Mouse (Mus musculus) thymus, postnatal 36 days (tissue): ENCODE measurements around the gene Adap1.

Source experiments
- DNase-seq, 2 experiments: peaks; one replicate each; pipeline ENCODE4 v3.0.0; 2022; ENCODE audit warnings: mixed read lengths in 2 of 2

The Adap1 gene

DNA sequence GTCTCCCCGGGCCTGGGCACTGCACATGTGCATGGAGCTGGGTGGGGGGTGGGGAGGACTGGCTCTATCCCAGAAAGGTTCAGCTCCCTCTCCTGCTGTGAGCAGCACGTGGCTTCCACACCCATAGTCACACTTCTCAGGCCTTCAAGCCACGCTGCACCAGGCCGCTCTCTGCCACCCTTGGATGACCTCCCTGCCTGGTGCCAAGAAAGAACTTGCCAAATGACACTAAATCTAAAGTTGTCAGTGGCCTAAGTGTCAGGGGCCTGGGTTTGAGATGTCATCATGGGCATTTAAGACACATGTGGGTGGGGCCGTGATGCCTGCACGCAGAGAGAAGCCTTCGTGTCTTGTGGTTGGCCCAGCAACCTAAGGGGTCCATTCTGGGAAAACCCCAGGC, 5.0 kb downstream of the Adap1 start:
- DNase-seq: no peak

- DNase-seq: no peak
These were observed 7.5 kb downstream of the Adap1 start for GRCm38 (mm10) chr5:139317751-139318504.

- DNase-seq: no peak
These were observed 8.3 kb downstream of the Adap1 start for GRCm38 (mm10) chr5:139316982-139317675.

- no peak for DNase-seq
These were observed 10.3 kb downstream of the Adap1 start for GRCm38 (mm10) chr5:139314941-139315642.

DNA sequence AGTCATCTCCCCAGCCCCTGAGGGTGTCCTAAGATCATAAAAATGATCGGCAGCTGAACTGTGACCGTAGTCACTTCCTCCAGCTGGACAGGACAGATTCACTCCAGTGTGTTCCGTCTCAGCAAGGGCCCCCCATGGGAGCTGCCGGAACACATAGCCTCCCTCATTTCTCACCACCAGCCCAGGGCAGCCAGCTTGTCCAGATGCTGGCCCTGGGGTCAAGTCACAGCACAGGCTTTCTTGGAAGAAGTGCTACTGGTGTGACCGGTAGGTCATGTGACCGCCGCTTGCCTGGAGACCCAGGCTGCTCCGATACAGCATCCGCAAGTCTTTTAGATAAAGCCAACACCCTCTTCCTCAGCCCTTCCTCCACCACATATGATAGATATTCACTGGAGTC, 11.9 kb downstream of the Adap1 start:
- DNase-seq: no peak

GRCm38 (mm10) chr5:139311822-139312221, 13.6 kb downstream of the Adap1 start:
- DNase-seq: no peak

GRCm38 (mm10) chr5:139310477-139310876, 14.9 kb downstream of the Adap1 start:
- no peak for DNase-seq

DNA sequence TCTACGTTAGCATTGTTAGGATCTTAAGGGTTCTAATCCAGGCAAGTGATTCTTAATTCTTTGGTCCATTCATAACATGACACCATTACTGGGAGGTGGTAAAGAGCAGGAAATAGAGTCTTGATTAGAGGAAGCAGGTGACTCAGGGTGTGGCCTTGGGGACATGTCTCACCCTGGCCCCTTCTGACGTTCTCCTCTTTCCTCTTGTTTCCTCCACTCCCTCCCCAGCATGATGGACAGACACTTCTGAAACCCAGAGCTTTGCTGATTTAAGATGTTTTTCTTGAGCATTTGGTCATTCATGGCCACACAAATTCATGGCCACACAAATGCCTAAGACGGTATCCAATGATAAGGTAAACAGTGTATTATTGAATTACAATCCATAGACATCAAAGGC, 15.5 kb downstream of the Adap1 start:
- no peak for DNase-seq

DNA sequence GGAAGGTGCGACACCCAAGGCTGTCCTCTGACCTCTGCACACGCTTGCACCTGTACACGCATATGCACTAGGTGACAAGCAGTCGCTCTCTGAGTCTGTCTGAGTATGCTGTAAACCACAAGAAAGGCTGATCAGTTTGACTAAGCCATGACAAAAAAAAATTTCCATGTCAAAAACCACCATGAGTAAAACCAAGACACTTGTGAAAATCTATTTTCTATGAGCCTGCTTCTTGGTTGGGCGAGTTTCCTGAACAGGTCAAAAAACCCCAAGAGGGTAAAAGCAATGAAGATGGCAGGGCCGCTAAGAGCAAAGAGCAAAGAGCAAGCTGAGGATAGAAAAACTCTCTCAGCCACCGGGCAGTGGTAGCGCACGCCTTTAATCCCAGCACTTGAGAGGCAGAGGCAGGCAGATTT, 21.8 kb downstream of the Adap1 start:
- DNase-seq: no peak

DNA sequence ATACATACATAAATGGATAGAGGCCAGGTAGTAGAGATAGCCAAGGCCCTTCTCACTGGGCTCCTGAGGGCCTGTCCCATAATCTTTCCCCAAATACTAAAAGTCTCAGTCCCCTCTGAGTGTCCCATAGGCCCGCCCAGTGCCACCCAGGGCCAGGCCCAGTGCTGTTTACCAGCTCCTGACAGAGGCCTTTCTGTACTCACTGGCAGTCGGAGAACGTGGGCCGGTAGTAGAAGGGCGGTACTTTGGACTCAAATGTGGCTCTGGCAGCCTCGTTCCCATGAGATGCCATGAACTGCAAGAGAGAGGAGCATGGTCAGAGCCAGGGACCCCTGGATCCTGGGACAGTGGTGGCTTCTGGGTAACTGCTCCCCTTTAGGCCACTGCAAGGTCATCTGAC, 23.3 kb downstream of the Adap1 start:
- no peak for DNase-seq

DNA sequence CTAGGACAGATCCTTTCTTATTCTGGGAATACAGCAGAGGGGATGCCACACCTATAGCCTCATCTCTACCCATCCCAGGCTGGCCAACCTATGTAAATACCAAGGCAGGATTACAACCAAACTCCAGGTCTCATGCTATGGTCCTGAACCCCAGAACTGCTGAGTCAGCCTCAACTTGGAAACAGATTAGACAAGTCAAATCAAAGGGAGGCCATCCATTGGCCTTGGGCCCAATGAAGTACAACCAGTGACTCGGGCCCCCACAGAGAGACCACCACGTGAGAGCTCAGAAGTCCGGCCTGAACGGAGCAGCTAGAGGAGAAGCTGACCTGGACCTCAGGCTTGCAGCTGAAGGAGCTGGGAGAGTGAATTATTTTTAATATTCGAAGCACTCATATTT, 27.7 kb downstream of the Adap1 start:
- no peak for DNase-seq

GRCm38 (mm10) chr5:139297092-139297491, 28.3 kb downstream of the Adap1 start:
- no peak for DNase-seq

- no peak for DNase-seq
These were observed 31.3 kb downstream of the Adap1 start for GRCm38 (mm10) chr5:139294089-139294488.

GRCm38 (mm10) chr5:139291811-139292560, 33.4 kb downstream of the Adap1 start:
- DNase-seq: no peak

- no peak for DNase-seq
These were observed 34.8 kb downstream of the Adap1 start for GRCm38 (mm10) chr5:139290467-139291259.

DNA sequence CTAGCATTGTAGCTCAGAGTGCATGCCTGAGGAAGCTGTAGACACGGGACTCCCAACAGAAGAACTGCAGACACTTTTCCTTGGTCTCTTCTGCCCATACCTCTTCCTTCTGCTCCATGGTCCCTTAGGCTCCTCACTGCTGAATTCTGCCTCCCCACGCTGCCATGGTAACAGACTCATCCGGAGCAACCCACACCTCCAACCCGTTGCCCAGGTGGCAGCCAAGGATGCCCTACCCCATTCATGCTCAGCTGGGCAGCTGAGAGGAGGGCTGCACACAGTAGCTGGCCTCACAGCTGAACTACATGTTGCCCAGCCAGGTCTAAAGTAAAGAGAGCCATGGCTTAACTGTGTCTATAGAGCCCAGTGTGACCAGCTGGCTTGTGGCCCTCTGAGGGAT, 36.8 kb downstream of the Adap1 start:
- DNase-seq: no peak

DNA sequence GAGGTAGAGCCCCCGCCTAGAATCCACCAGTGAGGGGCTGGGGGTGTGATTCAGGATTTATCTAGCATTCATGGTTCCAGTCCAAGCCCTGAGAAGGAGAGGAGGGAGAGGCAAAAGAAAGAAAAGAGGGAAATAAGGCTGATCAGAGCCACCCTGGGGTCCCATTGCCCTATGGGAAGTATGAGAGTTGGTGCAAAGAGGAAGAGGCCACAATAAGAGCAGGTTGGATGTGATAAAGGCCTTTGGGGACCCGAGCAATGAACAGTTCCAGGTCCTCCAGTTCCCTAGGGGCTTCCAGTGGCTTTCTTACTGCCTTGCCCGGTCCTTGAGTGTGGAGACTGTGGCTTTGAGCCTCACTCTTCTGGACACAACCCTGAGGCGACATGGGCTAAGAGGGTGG, 37.6 kb downstream of the Adap1 start:
- no peak for DNase-seq

DNA sequence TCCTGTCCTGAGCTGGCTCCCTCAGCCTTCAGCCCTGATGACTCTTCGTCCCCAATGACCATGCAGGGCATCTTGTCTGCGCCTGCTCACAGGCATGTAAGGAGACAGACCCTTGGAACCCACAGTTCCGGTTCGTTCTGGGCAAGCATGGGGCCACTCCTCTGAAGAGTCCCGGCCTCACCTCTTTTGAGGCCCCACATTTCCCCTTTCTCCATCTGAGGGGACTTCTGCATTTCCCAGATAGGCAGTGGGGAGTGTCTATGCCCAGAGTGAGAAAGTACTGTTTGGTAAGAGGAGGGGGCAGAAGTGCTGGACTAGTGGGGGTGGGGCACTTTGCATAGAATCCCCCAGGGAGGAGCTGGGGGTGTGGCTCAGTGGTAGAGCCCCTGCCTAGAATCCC, 38.3 kb downstream of the Adap1 start:
- no peak for DNase-seq

GRCm38 (mm10) chr5:139286142-139286941, 39.1 kb downstream of the Adap1 start:
- DNase-seq: no peak

DNA sequence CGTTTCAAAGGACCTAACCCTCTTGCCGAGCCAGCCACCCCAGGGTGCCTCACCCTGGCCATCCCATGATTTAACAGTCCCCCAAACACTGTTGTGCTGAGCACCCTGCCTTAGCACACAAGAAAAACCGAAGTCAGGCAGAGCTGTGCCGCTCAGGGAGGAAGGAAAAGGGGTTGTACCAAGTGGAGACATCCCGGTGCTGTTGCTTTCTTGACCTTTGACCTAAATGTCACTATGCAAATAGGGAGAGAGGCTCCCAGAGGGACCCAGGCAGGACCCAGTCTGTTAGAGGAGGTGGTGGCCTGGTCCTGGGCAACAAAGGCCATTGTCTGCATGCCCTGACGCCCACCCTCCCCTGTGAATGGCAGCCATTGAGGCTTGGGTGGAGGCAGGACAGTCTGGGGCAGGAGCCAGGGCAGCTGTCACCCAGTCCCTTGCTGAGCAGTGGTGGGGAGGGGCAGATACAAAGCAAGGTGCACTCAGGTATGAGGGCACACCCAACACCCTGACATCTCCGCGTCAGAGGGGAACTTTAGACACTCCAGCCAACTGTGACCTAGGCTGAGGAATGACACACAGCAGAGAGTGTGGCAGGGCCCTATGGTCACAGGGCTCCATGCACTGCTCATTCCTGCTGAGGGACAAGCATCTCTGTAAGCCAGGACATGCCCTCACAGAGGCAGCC, 39.9 kb downstream of the Adap1 start:
- DNase-seq: no peak
